Comparison of ENCODE assay signal across 12 mouse cellular contexts in the genomic region with DNA sequence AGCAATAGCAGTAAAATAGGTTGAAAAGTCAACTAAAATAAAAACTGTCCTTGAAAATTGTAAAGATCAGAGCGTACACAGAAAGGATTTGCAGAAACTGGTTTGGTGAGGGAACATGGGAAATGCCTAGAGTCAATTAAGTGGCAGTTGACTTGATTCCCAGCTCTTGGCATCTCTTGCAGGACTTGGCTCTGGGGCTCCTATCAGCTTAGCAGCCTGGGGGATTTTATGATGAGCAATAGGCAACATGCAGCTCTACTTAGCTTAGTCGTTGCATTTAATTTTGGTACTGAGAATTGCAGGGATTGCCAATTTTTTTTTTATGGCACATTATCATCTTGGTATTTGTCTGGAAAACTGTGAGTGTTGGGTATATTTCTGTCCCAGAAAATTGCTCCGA. TPM values are rescaled to one million over a fixed set of nuclear protein-coding genes. Genes with fewer than 3 reads are reported as not detected.
DNase-seq lines count a peak whose midpoint lies in the region; ATAC-seq and TF ChIP-seq lines count a peak whose summit lies in the region.
"Had no signal": no experiment of that assay in that cellular context is flagged by ENCODE, and none has a peak within 500 bp of the region (broad histone marks: within the 10 kb centered on the region; RNA-seq: fewer than 3 reads in every experiment).

No protein-coding gene starts in this region.

- TF ChIP-seq CTCF in brain, embryonic 14.5 days (IDR thresholded peaks at IDR 0.05; ENCODE audit: borderline replicate concordance, extremely low read depth, insufficient read depth, insufficient read length) = no peak

- peak; percentile 6 to 8 for DNase-seq in cerebellum, postnatal 36 days
- no peak for DNase-seq in cerebellum, adult 11 months
- peak; percentile 7 to 70 for DNase-seq in layer of hippocampus, postnatal 14 days (ENCODE audit: low spot score in 2 of 2)
- no peak for DNase-seq in layer of hippocampus, adult 9-10 months (ENCODE audit: low spot score)
- DNase-seq in MN1 (ENCODE audit: low spot score) = peak; percentile 3
- peak; percentile 72 for DNase-seq in brain, embryonic 14.5 days (ENCODE audit: low read depth)
- no peak for DNase-seq in kidney, adult 8-10 months
- DNase-seq: B cell, adult 2 months; gastrocnemius, postnatal 10 days; heart, adult 2 months; thymus, postnatal 36 days had no signal

- no peak for TF ChIP-seq POLR2A in brain, embryonic 14.5 days (IDR thresholded peaks at IDR 0.05; ENCODE audit: borderline replicate concordance, extremely low read depth, insufficient read depth, insufficient read length, poor library complexity, severe bottlenecking)

- no peak for ATAC-seq in erythroblast, adult 5-6 weeks (replicated peaks; ENCODE audit: low FRiP score, poor library complexity, severe bottlenecking)

RNA-seq across cellular contexts. Expression of a gene that starts 32.1 kb away (rescaled TPM):
- total RNA-seq in layer of hippocampus, postnatal 14 days (2021) = 10 to 100 TPM; 28.7 to 29.1 TPM
- polyA plus RNA-seq in brain, embryonic 14.5 days (2012; rRNA removed) = 6.0 and 9.6 TPM in 2 replicates
- total RNA-seq in erythroblast, adult 5-6 weeks (2015; ENCODE audit: low replicate concordance) = 5.6 and 8.2 TPM in 2 replicates
- 8.6 and 11.0 TPM in 2 replicates for total RNA-seq in erythroblast, adult 5-6 weeks (2017; ENCODE audit: low replicate concordance)

Comparison
In these comparisons a context has a peak if more than half of its experiments do, and no peak if none do; other contexts are left out.
1. DNase-seq: peak in cerebellum, postnatal 36 days (2 of 2), layer of hippocampus, postnatal 14 days (2 of 2), MN1 (single experiment) and brain, embryonic 14.5 days (single experiment); none in cerebellum, adult 11 months (single experiment), layer of hippocampus, adult 9-10 months (single experiment) and kidney, adult 8-10 months (0 of 2).